Mouse (Mus musculus): Measurements from ENCODE around the gene Epn3. TPM values are rescaled to one million over a fixed set of nuclear protein-coding genes. Genes with fewer than 3 reads are reported as not detected.

Epn3 gene
- polyA plus RNA-seq, 1 experiment: 2.6 TPM

DNA sequence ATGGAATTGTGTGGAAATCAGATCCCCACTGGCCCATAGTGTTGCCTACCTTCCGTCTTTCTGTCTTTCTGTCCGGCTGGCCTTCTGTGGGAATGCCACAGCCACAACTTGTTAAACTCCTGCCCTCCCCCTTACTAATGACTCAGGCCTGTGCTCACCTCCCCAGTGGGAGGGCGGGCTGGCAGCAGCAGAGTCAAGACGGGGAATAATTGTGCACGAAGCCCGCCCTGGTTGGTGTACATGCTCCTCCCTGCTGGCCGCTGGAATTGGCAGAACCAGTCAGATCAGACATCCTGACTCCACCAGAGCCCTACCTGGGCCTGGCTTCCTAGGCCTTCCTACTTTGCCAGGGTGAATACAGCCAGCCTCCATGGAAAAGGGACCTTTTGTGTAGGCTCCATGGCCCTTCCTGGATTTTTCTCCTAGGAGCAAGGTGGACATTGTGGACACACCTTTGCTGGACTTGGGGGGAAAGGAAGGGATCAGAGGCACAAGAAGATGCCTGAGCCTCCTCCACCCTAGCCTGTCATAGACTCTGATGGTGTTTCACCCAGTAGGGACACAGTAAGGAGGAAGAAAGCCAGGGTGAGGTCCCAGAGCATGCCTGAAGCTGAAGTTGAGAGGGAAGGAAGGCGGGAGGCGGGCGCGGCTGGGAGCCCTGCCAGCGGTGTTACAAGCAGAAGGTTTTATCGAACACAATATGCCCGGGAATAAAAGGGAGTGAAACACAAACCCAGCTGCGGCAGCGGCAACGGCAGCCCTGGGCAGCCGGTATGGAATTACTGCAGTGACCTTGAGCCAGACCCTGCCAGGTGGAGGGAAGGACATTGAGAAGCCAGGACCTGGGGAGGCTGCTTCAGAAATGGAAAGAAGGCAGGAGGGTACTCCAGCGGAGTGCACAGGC, 1.4 kb downstream of the Epn3 start:
- peaks cover 12% of the 10 kb centered on the region for H3K4me1 ChIP-seq (ENCODE audit: control insufficient read depth, insufficient read depth, insufficient read length, low read length)
- H3K4me3 ChIP-seq (ENCODE audit: low read depth, low read length): peak overlapping the region; percentile 60
- H3K36me3 ChIP-seq (ENCODE audit: control insufficient read depth, insufficient read depth, low read length): no peaks in the 10 kb centered on the region
- peak overlapping the region; percentile 53 for H3K27ac ChIP-seq (ENCODE audit: insufficient read depth, low read depth, low read length)
- TF ChIP-seq CTCF (IDR thresholded peaks at IDR 0.05; ENCODE audit: extremely low read depth, insufficient read length, insufficient replicate concordance, low read depth, low read length) (no peak), POLR2A (IDR thresholded peaks at IDR 0.05; ENCODE audit: low read depth, low read length) (0 out of 2 replicates have a peak, but pooled peaks have one; percentile 21)
- 0 out of 2 replicates have a peak, but pooled peaks cover 4% of the 10 kb centered on the region for H3K27me3 ChIP-seq (ENCODE audit: control insufficient read depth, insufficient read depth, low read length)
- WGBS: 16% methylated on average over 19 of the region's 19 CpGs

DNA sequence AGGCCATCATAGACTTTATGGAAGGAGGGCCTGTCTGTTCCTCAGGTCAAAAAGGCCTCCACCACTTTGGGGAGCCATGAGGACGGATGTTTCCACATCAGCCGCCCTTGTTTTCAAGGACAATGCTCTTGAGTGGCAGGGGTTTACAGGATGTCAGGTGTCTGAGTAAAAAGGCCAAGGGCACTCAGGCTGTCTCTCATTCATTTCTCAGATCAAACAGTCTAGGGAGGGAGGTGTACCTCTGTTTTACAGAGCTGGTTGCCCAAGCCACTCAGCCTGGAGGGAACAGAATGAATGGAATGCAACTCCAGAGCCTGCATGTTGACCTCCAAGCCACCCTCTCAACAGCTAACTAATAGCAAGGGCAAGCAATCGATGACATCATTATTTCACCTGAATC, 4.4 kb downstream of the Epn3 start:
- H3K4me1 ChIP-seq (ENCODE audit: control insufficient read depth, insufficient read depth, insufficient read length, low read length): peaks cover 12% of the 10 kb centered on the region
- no peaks in the 10 kb centered on the region for H3K36me3 ChIP-seq (ENCODE audit: control insufficient read depth, insufficient read depth, low read length)
- WGBS: 85% methylated on average over 3 of the region's 3 CpGs
- H3K27ac ChIP-seq (ENCODE audit: insufficient read depth, low read depth, low read length): no peak overlapping the region
- no peak overlapping the region for H3K4me3 ChIP-seq (ENCODE audit: low read depth, low read length)
- H3K27me3 ChIP-seq (ENCODE audit: control insufficient read depth, insufficient read depth, low read length): peaks cover 4% of the 10 kb centered on the region; the same call in 1 of the 2 replicates
- TF ChIP-seq POLR2A (IDR thresholded peaks at IDR 0.05; ENCODE audit: low read depth, low read length): no peak
- TF ChIP-seq CTCF (IDR thresholded peaks at IDR 0.05; ENCODE audit: extremely low read depth, insufficient read length, insufficient replicate concordance, low read depth, low read length): no peak

DNA sequence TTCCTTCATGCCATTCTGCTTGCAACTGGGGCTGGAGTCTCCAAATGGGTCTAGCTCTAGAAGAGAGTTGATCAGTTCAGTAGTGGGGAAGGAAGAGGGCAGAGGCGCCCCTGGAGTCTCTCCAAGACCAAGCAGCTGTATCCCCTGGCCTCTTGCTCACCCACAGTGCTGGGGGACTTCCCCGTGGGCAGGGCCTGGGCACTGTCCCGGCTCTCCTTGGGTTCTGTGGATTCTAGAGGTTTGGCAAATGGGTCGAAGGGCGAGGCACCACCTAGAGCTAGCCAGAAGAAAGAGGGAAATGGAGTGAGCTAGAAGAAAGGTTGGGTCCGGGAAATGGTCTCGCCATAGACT, 8.1 kb downstream of the Epn3 start:
- Histone ChIP-seq H3K27ac (ENCODE audit: insufficient read depth, low read depth, low read length) (no peak overlapping the region), H3K4me3 (ENCODE audit: low read depth, low read length) (no peak overlapping the region), H3K27me3 (ENCODE audit: control insufficient read depth, insufficient read depth, low read length) (no peaks in the 10 kb centered on the region; the same call in 1 of the 2 replicates), H3K4me1 (ENCODE audit: control insufficient read depth, insufficient read depth, insufficient read length, low read length) (no peaks in the 10 kb centered on the region), H3K36me3 (ENCODE audit: control insufficient read depth, insufficient read depth, low read length) (no peaks in the 10 kb centered on the region)
- no peak for TF ChIP-seq CTCF (IDR thresholded peaks at IDR 0.05; ENCODE audit: extremely low read depth, insufficient read length, insufficient replicate concordance, low read depth, low read length)
- TF ChIP-seq POLR2A (IDR thresholded peaks at IDR 0.05; ENCODE audit: low read depth, low read length): no peak
- WGBS: 58% methylated on average over 7 of the region's 7 CpGs

- TF ChIP-seq CTCF (IDR thresholded peaks at IDR 0.05; ENCODE audit: extremely low read depth, insufficient read length, insufficient replicate concordance, low read depth, low read length) (no peak), POLR2A (IDR thresholded peaks at IDR 0.05; ENCODE audit: low read depth, low read length) (no peak)
- H3K4me3 ChIP-seq (ENCODE audit: low read depth, low read length): peak overlapping the region; percentile 33
- 63% methylated on average over 55 of the region's 55 CpGs for WGBS
Observed at GRCm38 (mm10) chr11:94491035-94491748, 8.6 kb downstream of the Epn3 start.

GRCm38 (mm10) chr11:94489745-94490144, 10.0 kb downstream of the Epn3 start:
- whole genome bisulfite sequencing: 53% methylated on average over 4 of the region's 4 CpGs
- H3K27ac ChIP-seq (ENCODE audit: insufficient read depth, low read depth, low read length): no peak overlapping the region

More at GRCm38 (mm10) chr11:94491035-94491748, 8.6 kb downstream of the Epn3 start:
- no peaks in the 10 kb centered on the region; the same call in 1 of the 2 replicates for H3K27me3 ChIP-seq (ENCODE audit: control insufficient read depth, insufficient read depth, low read length)
- no peak overlapping the region for H3K27ac ChIP-seq (ENCODE audit: insufficient read depth, low read depth, low read length)
- no peaks in the 10 kb centered on the region for H3K4me1 ChIP-seq (ENCODE audit: control insufficient read depth, insufficient read depth, insufficient read length, low read length)
- no peaks in the 10 kb centered on the region for H3K36me3 ChIP-seq (ENCODE audit: control insufficient read depth, insufficient read depth, low read length)

GRCm38 (mm10) chr11:94488767-94489533, 10.8 kb downstream of the Epn3 start:
- H3K27ac ChIP-seq (ENCODE audit: insufficient read depth, low read depth, low read length): no peak overlapping the region
- WGBS: 74% methylated on average over 11 of the region's 11 CpGs

More at GRCm38 (mm10) chr11:94489745-94490144, 10.0 kb downstream of the Epn3 start:
- no peaks in the 10 kb centered on the region for H3K36me3 ChIP-seq (ENCODE audit: control insufficient read depth, insufficient read depth, low read length)
- H3K4me1 ChIP-seq (ENCODE audit: control insufficient read depth, insufficient read depth, insufficient read length, low read length): peaks cover 2% of the 10 kb centered on the region; the same call in 1 of the 2 replicates
- no peak for TF ChIP-seq POLR2A (IDR thresholded peaks at IDR 0.05; ENCODE audit: low read depth, low read length)
- no peak for TF ChIP-seq CTCF (IDR thresholded peaks at IDR 0.05; ENCODE audit: extremely low read depth, insufficient read length, insufficient replicate concordance, low read depth, low read length)
- no peak overlapping the region for H3K4me3 ChIP-seq (ENCODE audit: low read depth, low read length)
- H3K27me3 ChIP-seq (ENCODE audit: control insufficient read depth, insufficient read depth, low read length): no peaks in the 10 kb centered on the region; the same call in 1 of the 2 replicates

More at GRCm38 (mm10) chr11:94488767-94489533, 10.8 kb downstream of the Epn3 start:
- Histone ChIP-seq H3K4me1 (ENCODE audit: control insufficient read depth, insufficient read depth, insufficient read length, low read length) (peaks cover 2% of the 10 kb centered on the region; the same call in 1 of the 2 replicates), H3K36me3 (ENCODE audit: control insufficient read depth, insufficient read depth, low read length) (no peaks in the 10 kb centered on the region), H3K27me3 (ENCODE audit: control insufficient read depth, insufficient read depth, low read length) (no peaks in the 10 kb centered on the region; the same call in 1 of the 2 replicates), H3K4me3 (ENCODE audit: low read depth, low read length) (no peak overlapping the region)
- TF ChIP-seq POLR2A (IDR thresholded peaks at IDR 0.05; ENCODE audit: low read depth, low read length): no peak
- no peak for TF ChIP-seq CTCF (IDR thresholded peaks at IDR 0.05; ENCODE audit: extremely low read depth, insufficient read length, insufficient replicate concordance, low read depth, low read length)
